Mouse (Mus musculus): ENCODE measurements at regions not wholly inside any gene's neighbourhood (a gene's known extent, or its start where the extent isn't known, plus 50 kb on each side); places are given as distances from the start of the nearest gene placed in this dataset.

DNA sequence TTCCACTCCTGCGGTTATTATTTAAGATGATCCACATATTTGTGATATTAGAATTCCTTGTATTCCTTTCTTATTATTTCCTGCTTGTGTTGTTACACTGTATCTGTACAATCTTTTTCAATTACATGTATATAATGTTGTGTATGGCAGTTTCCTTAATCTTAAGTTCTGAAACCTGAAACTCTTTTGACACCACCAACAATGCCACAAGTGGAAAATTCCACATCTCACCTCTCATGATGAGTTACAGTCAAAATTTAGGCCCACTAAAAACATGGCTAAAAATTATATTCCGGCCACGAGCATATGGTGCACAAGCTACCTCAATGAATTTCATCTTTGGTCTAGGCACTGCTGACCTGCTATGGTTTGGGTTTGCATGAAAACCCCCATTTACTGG, 85.9 kb downstream of the 1700129C05Rik start:
- DNase-seq (ENCODE audit: low read depth, low spot score): no peak
- H3K36me3 ChIP-seq (ENCODE audit: control insufficient read depth in 1 of 2, insufficient read depth in 2 of 2, low read length in 2 of 2): no peaks in the 10 kb centered on the region
- no peaks in the 10 kb centered on the region for H3K9me3 ChIP-seq (replicated peaks; ENCODE audit: insufficient read depth, low read length)
- H3K27ac ChIP-seq (ENCODE audit: control insufficient read depth, low read depth, low read length): no peak overlapping the region
- no peaks in the 10 kb centered on the region; a peak in 1 of 4 replicates for H3K27me3 ChIP-seq (ENCODE audit: control insufficient read depth in 1 of 2, insufficient read depth in 2 of 2, low read length in 2 of 2)
- no peak overlapping the region for H3K4me3 ChIP-seq (ENCODE audit: control insufficient read depth in 1 of 2, insufficient read depth in 1 of 2, low read depth in 2 of 2, low read length in 2 of 2)
- no peaks in the 10 kb centered on the region for H3K79me2 ChIP-seq (ENCODE audit: control insufficient read depth, insufficient read depth, low read length, poor library complexity)
- no peak overlapping the region for H3K9ac ChIP-seq (ENCODE audit: control insufficient read depth, low read depth, low read length, poor library complexity, severe bottlenecking)
- H3K4me1 ChIP-seq (ENCODE audit: control insufficient read depth in 1 of 2, insufficient read depth in 2 of 2, low read length in 2 of 2): no peaks in the 10 kb centered on the region
- TF ChIP-seq MEF2A (IDR thresholded peaks at IDR 0.05; ENCODE audit: extremely low read depth, insufficient replicate concordance, low read depth, low read length, poor library complexity, severe bottlenecking) (no peak), SMC3 (IDR thresholded peaks at IDR 0.05; ENCODE audit: low read depth, low read length) (no peak), MYC (IDR thresholded peaks at IDR 0.05; ENCODE audit: low read depth, low read length) (no peak), ZNF384 (IDR thresholded peaks at IDR 0.05; ENCODE audit: low read depth, low read length) (no peak), ETS1 (IDR thresholded peaks at IDR 0.05; ENCODE audit: low read depth, low read length) (no peak), NELFE (IDR thresholded peaks at IDR 0.05; ENCODE audit: low read depth, low read length) (no peak), UBTF (IDR thresholded peaks at IDR 0.05; ENCODE audit: borderline replicate concordance, insufficient read depth, low read depth, low read length) (no peak), ZC3H11A (IDR thresholded peaks at IDR 0.05; ENCODE audit: low read depth, low read length) (no peak), GABPA (IDR thresholded peaks at IDR 0.05; ENCODE audit: low read depth, low read length) (no peak), TBP (IDR thresholded peaks at IDR 0.05; ENCODE audit: low read depth, low read length) (no peak), E2F4 (IDR thresholded peaks at IDR 0.05; ENCODE audit: borderline replicate concordance, low read depth, low read length) (no peak), RAD21 (IDR thresholded peaks at IDR 0.05; ENCODE audit: low read depth, low read length) (no peak), POLR2AphosphoS5 (IDR thresholded peaks at IDR 0.05; ENCODE audit: borderline replicate concordance, low read depth, low read length) (no peak), TCF12 (IDR thresholded peaks at IDR 0.05; ENCODE audit: low read depth, low read length) (no peak), USF2 (IDR thresholded peaks at IDR 0.05; ENCODE audit: borderline replicate concordance in 1 of 2, insufficient read depth in 1 of 2, low read depth in 1 of 2, low read length in 2 of 2) (no peak), NRF1 (IDR thresholded peaks at IDR 0.05; ENCODE audit: insufficient read depth, low read depth, low read length, poor library complexity, severe bottlenecking) (no peak)

DNA sequence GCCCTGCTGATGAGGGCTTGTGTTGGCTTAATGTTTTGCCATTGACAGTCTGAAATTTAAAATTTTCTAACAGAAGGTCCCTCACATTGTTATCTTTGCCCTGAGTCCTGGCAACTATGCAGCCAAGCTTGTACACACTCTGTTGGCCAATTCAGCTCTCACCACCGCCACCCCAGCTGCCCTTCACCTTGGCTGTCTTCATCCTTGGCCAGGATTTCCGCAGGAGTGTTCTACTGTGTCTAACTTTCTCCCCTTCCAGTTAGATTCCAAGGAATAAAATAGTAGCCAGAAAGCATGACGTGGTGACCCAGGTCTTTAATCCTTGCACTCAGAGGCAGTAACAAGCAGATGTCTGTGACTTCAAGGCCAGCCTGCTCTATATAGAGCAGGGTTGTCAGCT, 87.4 kb downstream of the 1700129C05Rik start:
- H3K9me3 ChIP-seq (replicated peaks; ENCODE audit: insufficient read depth, low read length): no peaks in the 10 kb centered on the region
- no peaks in the 10 kb centered on the region for H3K79me2 ChIP-seq (ENCODE audit: control insufficient read depth, insufficient read depth, low read length, poor library complexity)
- H3K27me3 ChIP-seq (ENCODE audit: control insufficient read depth in 1 of 2, insufficient read depth in 2 of 2, low read length in 2 of 2): no peaks in the 10 kb centered on the region; a peak in 1 of 4 replicates
- no peak overlapping the region for H3K9ac ChIP-seq (ENCODE audit: control insufficient read depth, low read depth, low read length, poor library complexity, severe bottlenecking)
- DNase-seq (ENCODE audit: low read depth, low spot score): peak; percentile 1
- no peaks in the 10 kb centered on the region for H3K4me1 ChIP-seq (ENCODE audit: control insufficient read depth in 1 of 2, insufficient read depth in 2 of 2, low read length in 2 of 2)
- H3K27ac ChIP-seq (ENCODE audit: control insufficient read depth, low read depth, low read length): no peak overlapping the region
- H3K4me3 ChIP-seq (ENCODE audit: control insufficient read depth in 1 of 2, insufficient read depth in 1 of 2, low read depth in 2 of 2, low read length in 2 of 2): no peak overlapping the region
- TF ChIP-seq EP300 (IDR thresholded peaks at IDR 0.05; ENCODE audit: low read depth in 1 of 2, low read length in 2 of 2) (no peak), CHD2 (IDR thresholded peaks at IDR 0.05; ENCODE audit: low read length) (no peak), UBTF (IDR thresholded peaks at IDR 0.05; ENCODE audit: borderline replicate concordance, insufficient read depth, low read depth, low read length) (no peak), RAD21 (IDR thresholded peaks at IDR 0.05; ENCODE audit: low read depth, low read length) (no peak)
- no peaks in the 10 kb centered on the region for H3K36me3 ChIP-seq (ENCODE audit: control insufficient read depth in 1 of 2, insufficient read depth in 2 of 2, low read length in 2 of 2)

Measured in MEL (cell line).